Mouse (Mus musculus) adrenal gland, adult 10 weeks (tissue): ENCODE data around the gene Gm7358. TPM values are rescaled to one million over a fixed set of nuclear protein-coding genes. Genes with fewer than 3 reads are reported as not detected.

Experiments used
- polyA plus RNA-seq: library from polyadenylated mRNA; stranded (reverse); fragments of 350-450 nt; fragmentation: Illumina TruSeq; extraction: RNeasy Lipid Tissue Mini Kit (QIAGEN cat#74804); gene quantifications from one replicate; pipeline ENCODE4 v1.2.3, GENCODE M21; 2014; ENCODE audit warnings: low read depth, low replicate concordance

Gene Gm7358
- polyA plus RNA-seq = not detected

GRCm38 (mm10) chr17:14059431-14059830, at the start of gene Gm7358:
Gm7358 (minus strand) TSS chr17:14059531.

Other genes starting within 250 kb of the Gm7358 start
- not detected for gene Gm7168, start 111.2 kb downstream of the Gm7358 start, polyA plus RNA-seq
- gene Gm7356, start 55.8 kb downstream of the Gm7358 start, polyA plus RNA-seq = not detected
- not detected for gene Dact2, start 144.8 kb upstream of the Gm7358 start, polyA plus RNA-seq
- 30.4 TPM for gene Smoc2, start 220.0 kb upstream of the Gm7358 start, polyA plus RNA-seq